Mouse (Mus musculus) spleen, adult 18-20 months (tissue): ENCODE results near the gene H6pd.

Experiments used
- DNase-seq, 2 experiments: peaks; one replicate each; pipeline ENCODE4 v3.0.0; 2022; ENCODE audit warnings: mixed read lengths in 2 of 2

The H6pd gene

DNA sequence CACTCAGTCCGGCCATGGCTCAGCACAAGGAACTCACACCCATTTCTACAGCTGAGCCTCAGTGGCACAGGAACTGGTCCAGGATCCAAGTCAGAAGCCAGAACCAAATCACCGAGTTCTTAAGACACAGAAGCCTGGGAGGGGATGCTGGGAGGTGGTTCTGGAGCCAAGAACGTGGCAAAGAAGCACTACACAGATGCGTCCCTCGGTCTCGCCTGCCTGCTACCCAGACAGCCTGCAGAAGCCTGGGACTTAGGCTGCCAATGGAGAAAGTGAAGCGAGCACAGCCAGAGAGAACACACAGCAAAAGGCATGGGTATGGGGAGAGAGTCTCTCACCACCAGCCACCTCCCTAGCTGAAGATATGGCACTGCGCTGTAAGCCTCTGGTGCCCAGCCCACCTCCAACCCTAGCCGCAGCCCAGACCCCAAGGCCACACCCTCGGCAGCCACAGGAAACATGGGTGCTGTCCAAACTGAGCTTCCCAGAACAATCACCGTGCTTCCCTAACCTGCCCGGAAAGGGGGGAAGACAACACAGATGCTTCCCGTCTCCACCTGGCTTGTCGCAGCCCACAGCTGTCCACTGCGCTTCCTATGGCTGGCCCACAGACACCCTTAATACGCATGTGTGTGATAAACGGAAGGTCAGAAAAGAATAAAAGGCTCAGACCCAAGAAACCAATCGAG is 67.6 kb downstream of the H6pd start:
- no peak for DNase-seq

DNA sequence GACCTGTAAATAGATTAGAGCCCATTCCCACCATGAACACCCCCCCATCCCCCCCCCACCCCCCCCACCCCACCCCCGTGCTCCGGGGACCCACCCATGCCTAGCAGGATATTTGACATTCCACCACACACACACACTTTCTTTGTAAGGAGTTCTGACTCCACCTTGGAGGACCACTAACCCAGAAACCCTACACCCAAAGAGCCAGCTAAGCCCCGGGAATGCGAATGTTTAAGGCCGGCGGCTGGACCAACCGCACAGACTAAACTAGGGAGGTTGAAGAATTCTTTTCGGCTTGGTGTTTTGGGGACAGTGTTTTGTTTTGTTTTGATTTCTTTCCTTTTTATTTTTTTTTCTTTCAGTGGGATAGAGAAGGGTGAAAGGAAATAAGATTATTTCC is 70.1 kb downstream of the H6pd start:
- DNase-seq: no peak

DNA sequence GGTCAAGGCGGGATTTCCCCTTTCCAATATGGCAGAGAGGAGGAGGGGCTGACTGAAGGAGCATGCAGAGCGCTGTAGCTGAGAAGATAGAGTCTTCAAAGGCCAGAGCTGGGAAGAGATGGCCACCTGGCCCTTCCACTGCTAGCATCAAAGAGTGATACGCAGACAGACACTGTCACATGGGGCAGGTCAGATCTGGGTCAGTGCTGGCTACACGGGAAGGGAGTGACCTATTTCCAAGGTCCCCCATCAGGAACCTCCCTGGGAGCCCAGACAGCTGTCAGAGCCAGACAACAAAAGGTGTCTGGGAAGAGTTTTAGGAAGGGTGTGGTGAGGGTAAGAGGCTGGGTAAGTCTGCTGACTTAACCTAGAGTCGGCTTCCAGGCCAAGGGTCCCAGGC is 71.9 kb downstream of the H6pd start:
- DNase-seq: no peak

DNA sequence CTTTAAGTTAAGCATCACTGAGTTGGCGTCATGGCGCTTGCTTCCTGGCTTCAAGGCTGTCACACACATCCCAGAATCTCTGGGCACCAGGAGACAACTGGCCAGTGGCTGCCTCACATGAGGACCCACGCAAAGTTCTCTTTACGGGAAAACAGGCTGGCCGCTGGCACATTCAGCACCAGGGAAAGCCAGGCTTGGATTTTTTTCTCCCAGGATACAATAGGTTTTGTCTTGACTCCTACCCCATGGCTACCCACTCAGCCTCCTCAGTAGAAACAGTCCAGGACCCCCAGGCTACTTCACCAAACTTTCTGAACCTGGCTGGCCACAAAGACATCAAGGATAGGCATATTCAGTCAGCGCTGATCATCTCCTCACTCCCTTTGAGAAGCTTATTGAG is 73.4 kb downstream of the H6pd start:
- no peak for DNase-seq

DNA sequence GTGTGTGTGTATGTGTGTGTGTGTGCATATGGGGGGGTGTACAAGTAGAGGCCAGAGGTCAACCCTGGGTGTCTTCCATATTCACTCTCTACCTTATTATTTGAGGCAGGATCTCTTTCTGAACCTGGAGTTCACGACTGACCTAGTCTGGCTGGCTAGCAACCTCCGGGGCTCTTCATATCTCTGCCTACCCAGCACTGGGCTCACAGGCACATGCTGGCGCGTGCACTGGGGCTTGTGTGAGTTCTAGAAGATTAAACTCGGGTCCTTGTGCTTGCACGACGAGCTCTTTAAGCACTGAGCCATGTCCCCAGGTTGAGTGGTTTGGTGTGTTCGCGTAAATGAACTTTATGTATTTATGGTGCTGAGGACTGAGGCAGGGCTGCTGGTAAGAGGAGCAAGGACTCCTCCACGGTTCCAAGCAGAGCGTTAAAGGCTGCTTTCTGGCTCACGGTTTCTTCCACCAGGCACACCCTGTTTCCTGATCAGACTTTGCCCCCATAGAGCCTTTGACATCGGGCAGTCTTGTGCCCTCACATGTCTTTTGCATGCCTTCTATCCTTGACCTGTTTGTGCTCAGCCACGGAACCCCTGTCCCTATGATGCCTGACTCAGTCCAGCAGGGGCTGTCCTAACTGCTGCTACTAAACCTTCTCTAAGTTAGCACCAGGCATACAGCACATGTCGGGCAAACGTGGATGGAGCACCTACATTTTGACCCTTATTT is 75.1 kb downstream of the H6pd start:
- DNase-seq: no peak

DNA sequence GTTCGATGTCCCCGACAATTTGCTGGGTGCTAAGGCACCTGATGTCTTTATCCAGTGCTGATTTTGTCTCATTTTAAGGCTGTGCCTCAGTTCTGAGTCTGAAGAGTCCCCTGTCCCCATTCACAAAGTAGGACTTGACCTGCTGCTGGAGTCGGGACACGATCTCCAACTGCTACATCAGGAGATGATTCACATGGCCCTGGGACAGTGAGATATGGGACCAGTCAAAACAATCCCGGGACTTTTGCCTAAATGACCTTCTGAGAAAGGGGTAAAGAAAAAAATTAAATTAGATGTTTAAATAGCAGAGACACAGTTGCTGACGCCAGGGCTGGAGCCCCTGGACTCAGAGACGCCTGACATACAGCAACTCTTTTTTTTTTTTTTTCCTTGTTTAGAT is 75.8 kb downstream of the H6pd start:
- no peak for DNase-seq

DNA sequence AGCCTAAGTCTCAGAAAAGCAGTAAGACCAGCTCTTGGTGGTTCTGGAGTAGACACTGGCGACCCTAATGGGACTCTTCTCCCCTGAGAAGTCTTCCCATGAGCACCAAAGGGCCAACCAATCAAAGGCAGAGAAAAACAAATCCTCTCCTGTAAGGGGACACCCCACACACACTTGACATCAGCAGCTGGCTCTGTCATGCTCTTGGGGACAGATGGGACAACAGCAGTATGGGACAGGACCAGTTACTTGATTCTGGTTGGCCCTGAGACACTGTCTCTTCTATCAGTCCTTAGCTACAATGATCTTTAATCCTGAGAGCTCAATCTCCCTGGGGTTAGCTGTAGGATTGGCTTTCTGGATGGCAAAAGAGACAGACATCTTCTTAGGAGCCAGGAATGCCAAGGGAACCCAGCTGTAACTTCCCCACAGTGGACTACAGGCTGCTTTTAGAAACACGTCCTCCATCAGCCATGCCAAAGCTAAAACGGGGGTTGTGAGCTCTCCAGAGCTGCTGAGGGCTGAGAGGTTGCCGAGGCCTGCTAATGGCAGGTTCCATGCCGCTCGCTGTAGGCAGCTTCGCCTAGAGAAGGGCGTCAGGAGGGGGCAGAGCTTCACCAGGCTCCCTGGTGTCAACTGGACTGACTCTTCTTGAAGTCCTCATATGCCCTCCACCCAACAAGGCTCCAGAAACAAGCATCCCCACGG is 76.6 kb downstream of the H6pd start:
- no peak for DNase-seq

DNA sequence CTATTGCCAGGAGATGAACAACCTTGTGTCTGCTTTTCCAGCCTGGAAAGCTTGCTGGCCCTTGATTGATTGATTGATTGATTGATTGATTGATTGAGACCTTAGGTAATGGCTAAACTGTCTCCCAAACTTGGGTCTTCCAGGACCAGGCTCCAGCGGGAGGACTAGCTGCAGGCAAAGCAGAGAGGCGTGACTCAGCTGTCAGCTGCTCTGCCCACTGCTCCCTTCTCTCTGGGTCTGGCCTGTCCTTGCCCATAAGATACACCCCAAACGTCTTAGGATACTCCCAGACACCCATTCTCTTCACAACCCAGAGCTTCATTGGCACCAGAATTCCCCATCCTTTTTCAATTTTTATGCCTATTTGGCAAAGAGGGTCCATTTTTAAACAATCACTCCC is 78.1 kb downstream of the H6pd start:
- DNase-seq: no peak
